Mouse (Mus musculus) hindbrain, embryonic 11.5 days (tissue): Measurements from ENCODE around the gene Copz1. TPM values are rescaled to one million over a fixed set of nuclear protein-coding genes. Genes with fewer than 3 reads are reported as not detected.
"Not testable (repeated sequence)": the region's sequence is repeated elsewhere in the genome, so short reads cannot be mapped to it uniquely, and the experiment has no call there.

Source experiments
- ATAC-seq: fragments of 200-750 bp; cut with Nextera tagmentation; 2 replicates; pipeline ENCODE4 v1.8.0; 2017; ENCODE audit warnings: mild to moderate bottlenecking, moderate TSS enrichment, moderate library complexity; ENCODE audit not compliant: low FRiP score
- DNase-seq: peaks from one replicate; pipeline ENCODE4 v3.0.0-alpha.2; 2015; ENCODE audit warnings: low spot score
- H3K27ac ChIP-seq: fragments of 300-500 bp; sonication (generic); 2 replicates; pipeline ENCODE4 v1.5.1; 2014; ENCODE audit warnings: mild to moderate bottlenecking, low read depth, low read length
- H3K27me3 ChIP-seq: fragments of 300-500 bp; sonication (generic); 2 replicates; pipeline ENCODE4 v1.6.1; 2014; ENCODE audit warnings: mild to moderate bottlenecking, low read length, moderate library complexity, mixed read lengths; ENCODE audit not compliant: control insufficient read depth, insufficient read depth
- H3K36me3 ChIP-seq: fragments of 300-500 bp; sonication (generic); 2 replicates; pipeline ENCODE4 v1.6.1; 2014; ENCODE audit warnings: mild to moderate bottlenecking, low read length, moderate library complexity, mixed read lengths; ENCODE audit not compliant: control insufficient read depth, insufficient read depth
- H3K4me1 ChIP-seq: fragments of 300-500 bp; sonication (generic); replicated peaks from 2 replicates; pipeline ENCODE4 v1.6.1; 2014; ENCODE audit warnings: low read length, mixed read lengths; ENCODE audit not compliant: control insufficient read depth, insufficient read depth
- H3K4me2 ChIP-seq: fragments of 300-500 bp; sonication (generic); replicated peaks from 2 replicates; pipeline ENCODE4 v1.6.1; 2014; ENCODE audit warnings: mild to moderate bottlenecking, low read depth, low read length
- H3K4me3 ChIP-seq: fragments of 300-500 bp; sonication (generic); 2 replicates; pipeline ENCODE4 v1.5.1; 2014; ENCODE audit warnings: low read depth, low read length
- H3K9ac ChIP-seq: fragments of 300-500 bp; sonication (generic); 2 replicates; pipeline ENCODE4 v1.6.1; 2014; ENCODE audit warnings: low read depth, low read length
- H3K9me3 ChIP-seq: fragments of 300-500 bp; sonication (generic); 2 replicates; pipeline ENCODE4 v1.6.1; 2016; ENCODE audit warnings: low read length; ENCODE audit not compliant: control insufficient read depth
- WGBS: fragments of 180-500 bp; shearing (Covaris S2); extraction: QIAGEN DNeasy Blood & Tissue Kit; methylation state at CpG from one replicate; pipeline ENCODE4 v1.1.7; 2014; 5-methylcytosine and 5-hydroxymethylcytosine counted together
- polyA plus RNA-seq: library from polyadenylated mRNA; unstranded; fragments of >200 nt; fragmentation: Nextera tagmentation; extraction: Ambion mirVana; gene quantifications from 2 replicates; pipeline ENCODE4 v1.2.1, GENCODE M21; 2014

The Copz1 gene
- polyA plus RNA-seq, 1 experiment from 2014 or later: 310 TPM

DNA sequence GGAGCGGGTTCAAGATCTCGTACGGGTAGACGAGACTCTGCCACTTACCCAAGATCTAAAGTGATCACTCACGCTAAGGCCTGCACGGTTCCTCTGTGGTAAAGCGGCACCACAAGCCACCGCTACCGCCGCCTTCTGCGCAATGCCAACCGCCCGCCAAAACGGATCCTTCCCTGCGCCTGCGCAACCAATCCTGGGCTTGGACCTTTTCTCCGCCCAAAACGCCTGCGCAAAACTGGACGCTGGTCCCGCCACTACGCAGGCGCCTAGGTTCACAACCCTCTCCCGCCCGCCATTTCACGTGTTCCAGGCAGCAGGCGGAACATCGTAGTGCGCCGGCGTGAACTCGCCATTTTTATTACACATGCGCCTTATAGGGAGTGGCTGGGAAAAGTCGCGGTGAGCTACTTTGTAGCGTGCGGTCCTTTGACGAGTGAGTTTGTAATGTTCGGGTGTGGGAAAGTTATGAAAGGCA lies 32.8 kb upstream of the Copz1 start, which contains the start of gene Cbx5:
Gene Cbx5, minus strand, starts transcription at position 132 of the 475 bp plus-strand sequence.
- ATAC-seq (peak; percentile 95), DNase-seq (peak; percentile 96)
- no peaks in the 10 kb centered on the region for H3K9me3 ChIP-seq
- no peaks in the 10 kb centered on the region for H3K27me3 ChIP-seq
- peak within 1 kb of the TSS; percentile 46 for H3K4me3 ChIP-seq
- H3K4me2 ChIP-seq: peak within 1 kb of the TSS; percentile 74
- H3K36me3 ChIP-seq: peaks cover 15% of the 10 kb centered on the region
- H3K27ac ChIP-seq: peak within 1 kb of the TSS; percentile 89
- under 1% methylated on average over 39 of the region's 39 CpGs for WGBS
- H3K4me1 ChIP-seq: peaks cover 7% of the 10 kb centered on the region; the same call in 1 of the 2 replicates
- H3K9ac ChIP-seq: peak within 1 kb of the TSS; percentile 66

DNA sequence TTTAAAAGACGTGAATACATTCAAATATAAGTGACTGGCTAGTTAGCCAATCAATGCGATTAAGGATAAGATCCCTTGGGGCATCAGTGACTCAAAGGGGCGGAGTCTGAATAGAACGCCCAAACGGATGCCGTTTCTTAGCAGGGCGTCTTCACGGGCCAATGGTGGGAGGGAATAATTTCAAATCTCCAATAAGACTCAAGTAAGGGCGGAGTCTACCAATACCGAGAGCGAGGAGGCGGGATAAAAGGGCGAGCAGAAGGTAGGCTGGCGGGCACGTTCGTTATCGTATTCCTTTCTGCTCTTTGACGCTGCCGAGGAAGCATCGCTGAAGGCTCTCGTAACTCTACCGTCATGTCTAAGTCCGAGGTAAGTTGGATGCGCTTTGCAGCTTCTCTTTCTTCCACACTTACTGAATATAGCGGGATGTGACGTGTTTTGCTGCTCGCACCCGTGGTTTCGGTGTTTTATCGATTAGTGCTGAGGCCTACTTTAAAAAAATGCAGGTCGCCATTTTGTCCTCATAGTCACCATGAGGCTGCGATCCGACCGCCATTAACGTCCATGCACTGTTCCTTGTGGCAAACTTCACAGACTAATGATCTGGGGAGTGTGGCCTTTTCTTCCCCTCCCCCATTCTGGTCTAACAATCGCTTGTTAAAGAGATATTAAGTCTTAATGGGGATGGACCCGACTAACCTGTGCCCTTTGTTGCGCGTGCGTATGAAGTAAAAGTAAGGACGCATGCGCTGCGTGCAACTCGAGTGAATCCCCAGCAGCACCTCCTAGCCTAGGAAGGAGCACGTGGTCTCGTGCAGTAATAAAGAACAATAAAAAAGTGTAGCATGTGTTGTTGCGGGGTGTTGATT lies 32.1 kb upstream of the Copz1 start, which contains the start of gene Hnrnpa1:
Gene Hnrnpa1, plus strand, starts transcription at position 273 of the 869 bp plus-strand sequence.
- peak; percentile 92 for ATAC-seq
- WGBS: under 1% methylated on average over 47 of the region's 47 CpGs

DNA sequence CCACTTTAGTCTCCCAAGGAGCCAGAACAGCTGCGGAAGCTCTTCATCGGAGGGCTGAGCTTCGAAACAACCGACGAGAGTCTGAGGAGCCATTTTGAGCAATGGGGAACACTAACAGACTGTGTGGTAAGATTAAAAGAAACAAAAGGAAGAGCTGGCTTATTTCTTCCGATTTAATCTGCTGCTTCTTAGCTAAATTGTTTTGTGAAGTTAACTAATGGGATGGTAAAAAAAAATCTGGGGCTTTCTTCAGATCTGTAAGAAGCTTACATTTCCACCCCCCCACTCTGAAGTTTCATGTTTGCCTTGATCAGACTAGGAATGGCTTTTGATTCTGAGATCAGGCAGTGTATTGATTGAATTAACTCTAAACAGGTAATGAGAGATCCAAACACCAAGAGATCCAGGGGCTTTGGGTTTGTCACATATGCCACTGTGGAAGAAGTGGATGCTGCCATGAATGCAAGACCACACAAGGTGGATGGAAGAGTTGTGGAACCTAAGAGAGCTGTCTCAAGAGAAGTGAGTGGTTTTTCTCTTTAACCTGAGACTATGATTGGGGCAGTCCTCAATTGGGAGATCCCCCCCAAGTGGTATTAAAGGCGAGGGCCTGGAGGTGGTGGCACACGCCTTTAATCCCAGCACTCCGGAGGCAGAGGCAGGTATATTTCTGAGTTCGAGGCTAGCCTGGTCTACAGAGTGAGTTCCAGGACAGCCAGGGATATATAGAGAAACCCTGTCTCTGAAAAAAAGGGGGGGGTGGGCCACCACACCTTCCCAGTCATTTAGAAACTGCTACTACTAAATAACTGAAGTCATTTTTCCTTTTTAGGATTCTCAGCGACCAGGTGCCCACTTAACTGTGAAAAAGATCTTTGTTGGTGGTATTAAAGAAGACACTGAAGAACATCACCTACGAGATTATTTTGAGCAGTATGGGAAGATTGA lies 31.2 kb upstream of the Copz1 start:
- peak overlapping the region; percentile 67 for H3K27ac ChIP-seq
- peak overlapping the region; percentile 46 for H3K4me3 ChIP-seq
- H3K4me1 ChIP-seq, DNase-seq, H3K9me3 ChIP-seq, ATAC-seq, H3K27me3 ChIP-seq: not testable (repeated sequence)
- H3K4me2 ChIP-seq: peak overlapping the region; percentile 74
- peaks cover 21% of the 10 kb centered on the region for H3K36me3 ChIP-seq
- peak overlapping the region; percentile 66 for H3K9ac ChIP-seq
- 14% methylated on average over 12 of the region's 12 CpGs for WGBS

More for the DNA sequence above, 32.1 kb upstream of the Copz1 start, which contains the start of gene Hnrnpa1:
- peak within 1 kb of the TSS; percentile 89 for H3K27ac ChIP-seq
- no peaks in the 10 kb centered on the region for H3K27me3 ChIP-seq
- H3K9ac ChIP-seq: peak within 1 kb of the TSS; percentile 66
- peak within 1 kb of the TSS; percentile 74 for H3K4me2 ChIP-seq
- no peaks in the 10 kb centered on the region for H3K9me3 ChIP-seq
- peaks cover 16% of the 10 kb centered on the region for H3K36me3 ChIP-seq
- peak within 1 kb of the TSS; percentile 46 for H3K4me3 ChIP-seq
- peaks cover 7% of the 10 kb centered on the region; the same call in 1 of the 2 replicates for H3K4me1 ChIP-seq
- DNase-seq: peak; percentile 94

DNA sequence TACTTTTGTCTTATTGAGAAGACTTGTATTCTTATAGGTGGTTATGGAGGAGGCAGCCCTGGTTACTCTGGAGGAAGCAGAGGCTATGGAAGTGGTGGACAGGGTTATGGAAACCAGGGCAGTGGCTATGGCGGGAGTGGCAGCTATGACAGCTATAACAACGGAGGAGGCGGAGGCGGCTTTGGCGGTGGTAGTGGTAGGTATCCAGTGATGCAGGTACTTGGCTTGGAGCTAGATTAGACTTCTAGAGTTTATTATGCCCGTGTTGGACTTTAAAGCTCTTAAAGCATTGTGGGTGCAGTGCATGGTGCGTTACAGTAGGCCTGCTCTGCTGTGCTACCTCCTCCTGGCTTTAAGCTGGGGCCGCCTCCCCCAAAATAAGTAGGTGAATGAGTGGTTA lies 29.6 kb upstream of the Copz1 start:
- ATAC-seq (no peak), DNase-seq (no peak)
- Histone ChIP-seq H3K9me3 (no peaks in the 10 kb centered on the region), H3K4me1 (peaks cover 7% of the 10 kb centered on the region; the same call in 1 of the 2 replicates), H3K9ac (peak overlapping the region; percentile 31; the same call in 1 of the 2 replicates), H3K27ac (no peak overlapping the region), H3K4me2 (peak overlapping the region; percentile 74), H3K4me3 (peak overlapping the region; percentile 46), H3K36me3 (peaks cover 30% of the 10 kb centered on the region), H3K27me3 (no peaks in the 10 kb centered on the region)
- WGBS: 77% methylated on average over 8 of the region's 8 CpGs

DNA sequence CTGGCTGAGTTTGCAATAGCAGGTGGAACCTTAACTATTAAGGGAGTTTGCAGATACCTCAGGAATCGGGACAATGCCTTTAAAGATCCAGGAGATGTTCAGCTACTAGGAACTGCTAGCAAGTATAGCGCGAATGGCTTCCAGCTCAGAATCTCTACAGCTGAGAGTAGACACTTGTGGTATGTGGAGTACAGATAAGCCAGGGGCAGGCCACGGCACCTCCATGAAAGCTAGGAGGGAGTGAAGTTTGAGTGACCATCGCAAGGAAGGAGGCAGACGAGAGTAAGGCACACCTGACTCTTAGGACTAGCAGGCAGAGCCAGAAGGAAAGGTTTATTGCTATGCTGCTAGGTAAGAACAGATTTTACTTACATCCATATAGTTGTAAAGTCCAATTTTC lies 26.9 kb upstream of the Copz1 start:
- no peak overlapping the region for H3K4me2 ChIP-seq
- H3K27ac ChIP-seq: no peak overlapping the region
- H3K27me3 ChIP-seq: no peaks in the 10 kb centered on the region
- no peak overlapping the region for H3K4me3 ChIP-seq
- ATAC-seq (no peak), DNase-seq (no peak)
- peaks cover 7% of the 10 kb centered on the region; the same call in 1 of the 2 replicates for H3K4me1 ChIP-seq
- H3K9me3 ChIP-seq: no peaks in the 10 kb centered on the region
- H3K9ac ChIP-seq: no peak overlapping the region
- 91% methylated on average over 6 of the region's 6 CpGs for WGBS
- H3K36me3 ChIP-seq: peaks cover 35% of the 10 kb centered on the region

DNA sequence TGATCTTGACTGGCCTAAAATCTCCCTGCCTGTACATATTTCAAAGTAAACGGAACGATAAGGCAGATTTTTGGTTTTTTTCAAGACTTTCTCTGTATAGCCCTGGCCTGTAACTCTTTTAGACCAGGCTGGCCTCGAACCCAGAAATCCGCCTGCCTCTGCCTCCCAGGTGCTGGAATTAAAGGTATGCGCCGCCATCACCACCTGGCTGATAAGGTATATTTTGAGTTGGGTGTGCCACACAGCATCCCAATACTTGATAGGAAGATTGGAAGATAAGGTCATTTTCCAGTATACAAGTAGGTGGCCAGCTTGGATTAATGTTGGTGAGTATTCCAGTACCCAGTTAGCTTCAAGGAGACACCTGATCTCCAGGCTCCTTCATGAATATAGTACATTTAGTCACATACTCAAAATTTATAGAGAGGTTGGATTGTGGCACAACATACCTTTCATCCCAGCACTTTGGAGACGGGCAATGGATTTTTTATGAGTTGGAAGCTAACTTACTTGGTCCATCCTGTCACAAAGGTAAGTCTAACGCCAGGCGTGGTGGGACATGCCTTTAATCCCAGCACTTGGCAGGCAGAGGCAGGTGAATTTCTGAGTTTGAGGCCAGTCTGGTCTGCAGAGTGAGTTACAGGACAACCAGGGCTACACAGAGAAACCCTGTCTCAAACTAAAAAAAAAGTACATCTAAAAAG lies 25.3 kb upstream of the Copz1 start:
- Histone ChIP-seq H3K9ac (no peak overlapping the region), H3K27ac (no peak overlapping the region), H3K4me2 (no peak overlapping the region), H3K9me3 (no peaks in the 10 kb centered on the region), H3K4me1 (peaks cover 7% of the 10 kb centered on the region; the same call in 1 of the 2 replicates), H3K4me3 (no peak overlapping the region), H3K27me3 (no peaks in the 10 kb centered on the region), H3K36me3 (peaks cover 35% of the 10 kb centered on the region)
- DNase-seq (no peak), ATAC-seq (no peak)
- WGBS: 92% methylated on average over 9 of the region's 9 CpGs

DNA sequence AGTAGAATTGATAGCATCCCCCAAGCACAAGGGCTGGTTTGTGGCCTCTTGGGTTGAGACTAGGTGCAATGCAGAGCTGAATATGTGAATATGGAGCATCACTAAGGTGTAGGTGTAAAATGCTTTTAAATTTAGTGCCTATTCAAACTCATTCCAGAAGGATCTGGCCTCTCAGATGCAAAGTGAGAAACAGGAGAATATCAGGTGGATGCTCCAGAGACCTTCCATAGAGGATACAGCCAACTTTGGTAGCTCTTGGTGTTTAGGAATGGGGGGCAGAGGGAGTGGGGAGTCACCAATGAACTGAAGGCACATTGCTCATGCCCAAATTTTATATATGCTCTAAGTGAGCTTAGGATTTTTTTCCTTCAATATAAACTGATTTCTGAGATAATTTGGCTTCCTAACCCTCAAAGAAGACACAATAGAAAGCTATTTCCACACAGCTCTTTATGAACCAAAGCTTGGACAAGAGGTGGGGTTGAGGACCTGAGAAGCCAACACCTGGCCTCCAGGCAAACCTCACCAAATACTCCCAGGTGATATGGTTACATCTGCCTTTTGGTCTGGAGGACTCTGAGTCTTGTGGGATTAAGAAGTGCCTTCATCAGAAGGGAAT lies 24.6 kb upstream of the Copz1 start:
- H3K27ac ChIP-seq: no peak overlapping the region
- DNase-seq (no peak), ATAC-seq (0 out of 2 replicates have a peak, but pooled peaks have one; percentile 10)
- H3K4me1 ChIP-seq: peaks cover 3% of the 10 kb centered on the region; the same call in 1 of the 2 replicates
- no peak overlapping the region for H3K9ac ChIP-seq
- no peaks in the 10 kb centered on the region for H3K27me3 ChIP-seq
- no peaks in the 10 kb centered on the region for H3K9me3 ChIP-seq
- H3K4me2 ChIP-seq: no peak overlapping the region
- H3K36me3 ChIP-seq: peaks cover 29% of the 10 kb centered on the region
- H3K4me3 ChIP-seq: no peak overlapping the region
